Mouse (Mus musculus) embryonic fibroblast, embryonic 13.5 days (primary cell): ENCODE results near the gene Amer1. TPM values are rescaled to one million over a fixed set of nuclear protein-coding genes. Genes with fewer than 3 reads are reported as not detected.
A peak's percentile ranks its signal among the peaks of the same experiment; 100 is the strongest.

Experiments
- H3K27ac ChIP-seq: 2 replicates; pipeline ENCODE4 v1.5.1; 2012; ENCODE audit warnings: low read length, control low read depth, inconsistent platforms; ENCODE audit not compliant: insufficient read depth
- H3K4me1 ChIP-seq: 2 replicates; pipeline ENCODE4 v1.6.1; 2011; ENCODE audit warnings: low read length; ENCODE audit not compliant: control insufficient read depth, insufficient read depth
- H3K4me3 ChIP-seq: 2 replicates; pipeline ENCODE4 v1.5.1; 2011; ENCODE audit warnings: mild to moderate bottlenecking, control low read depth, low read length; ENCODE audit not compliant: insufficient read depth
- CTCF ChIP-seq: IDR thresholded peaks from 2 replicates; pipeline ENCODE4 v1.5.1; 2011; ENCODE audit warnings: mild to moderate bottlenecking, control low read depth, low read length, moderate library complexity, borderline replicate concordance; ENCODE audit not compliant: insufficient read depth
- POLR2A ChIP-seq: IDR thresholded peaks from 2 replicates; pipeline ENCODE4 v1.6.1; 2011; ENCODE audit warnings: low read depth, mild to moderate bottlenecking, control low read depth, low read length, moderate library complexity
- polyA plus RNA-seq: library from polyadenylated mRNA; stranded (reverse); fragments of >200 nt; gene quantifications from 2 replicates; pipeline ENCODE4 v1.2.4, GENCODE M21; 2011; ENCODE audit warnings: low read depth; ENCODE audit not compliant: missing spikeins, insufficient read length

The Amer1 gene
- polyA plus RNA-seq = 7.8 and 12.7 TPM in 2 replicates

- H3K4me3 ChIP-seq = peak within 1 kb of the TSS; percentile 81
- 0 out of 2 replicates have a peak, but pooled peaks cover 2% of the 10 kb centered on the region for H3K4me1 ChIP-seq
- H3K27ac ChIP-seq = peak within 1 kb of the TSS; percentile 77
- TF ChIP-seq POLR2A (no peak), CTCF (no peak)
These were observed at the start of gene Amer1 for GRCm38 (mm10) chrX:95444776-95445111. Amer1 (minus strand) TSS chrX:95444872.

GRCm38 (mm10) chrX:95457166-95457565 is 12.5 kb upstream of the Amer1 start:
- TF ChIP-seq CTCF = no peak
- no peak for TF ChIP-seq POLR2A
- Histone ChIP-seq H3K4me1 (no peaks in the 10 kb centered on the region), H3K4me3 (no peak overlapping the region), H3K27ac (no peak overlapping the region)

GRCm38 (mm10) chrX:95445866-95446265 is 1.2 kb upstream of the Amer1 start:
- Histone ChIP-seq H3K27ac (no peak overlapping the region), H3K4me1 (0 out of 2 replicates have a peak, but pooled peaks cover 2% of the 10 kb centered on the region), H3K4me3 (no peak overlapping the region)
- no peak for TF ChIP-seq POLR2A
- no peak for TF ChIP-seq CTCF

GRCm38 (mm10) chrX:95445141-95445540 is 469 bp upstream of the Amer1 start:
- H3K4me3 ChIP-seq = peak overlapping the region; percentile 57
- H3K4me1 ChIP-seq = 0 out of 2 replicates have a peak, but pooled peaks cover 2% of the 10 kb centered on the region
- TF ChIP-seq POLR2A (peak; percentile 52; the same call in 1 of the 2 replicates), CTCF (no peak)
- H3K27ac ChIP-seq = no peak overlapping the region

- Histone ChIP-seq H3K4me1 (0 out of 2 replicates have a peak, but pooled peaks cover 2% of the 10 kb centered on the region), H3K27ac (peak overlapping the region; percentile 77), H3K4me3 (peak overlapping the region; percentile 81)
- TF ChIP-seq CTCF (no peak), POLR2A (peak; percentile 63; the same call in 1 of the 2 replicates)
These were observed 535 bp downstream of the Amer1 start for GRCm38 (mm10) chrX:95443898-95444775.

- H3K4me3 ChIP-seq = peak overlapping the region; percentile 81
- peak overlapping the region; percentile 77 for H3K27ac ChIP-seq
- TF ChIP-seq CTCF (no peak), POLR2A (no peak)
- 0 out of 2 replicates have a peak, but pooled peaks cover 2% of the 10 kb centered on the region for H3K4me1 ChIP-seq
These were observed 1.3 kb downstream of the Amer1 start for GRCm38 (mm10) chrX:95443390-95443789.

GRCm38 (mm10) chrX:95442261-95442660 is 2.4 kb downstream of the Amer1 start:
- no peak for TF ChIP-seq CTCF
- no peak for TF ChIP-seq POLR2A
- peak overlapping the region; percentile 68 for H3K27ac ChIP-seq
- H3K4me3 ChIP-seq = no peak overlapping the region
- H3K4me1 ChIP-seq = 0 out of 2 replicates have a peak, but pooled peaks cover 2% of the 10 kb centered on the region

GRCm38 (mm10) chrX:95441290-95441689 is 3.4 kb downstream of the Amer1 start:
- Histone ChIP-seq H3K27ac (no peak overlapping the region), H3K4me1 (0 out of 2 replicates have a peak, but pooled peaks cover 2% of the 10 kb centered on the region), H3K4me3 (no peak overlapping the region)
- no peak for TF ChIP-seq POLR2A
- no peak for TF ChIP-seq CTCF

GRCm38 (mm10) chrX:95438491-95438890 is 6.2 kb downstream of the Amer1 start:
- TF ChIP-seq CTCF (no peak), POLR2A (no peak)
- Histone ChIP-seq H3K4me1 (0 out of 2 replicates have a peak, but pooled peaks cover 2% of the 10 kb centered on the region), H3K27ac (no peak overlapping the region), H3K4me3 (no peak overlapping the region)

GRCm38 (mm10) chrX:95437236-95437635 is 7.4 kb downstream of the Amer1 start:
- no peak for TF ChIP-seq CTCF
- no peak for TF ChIP-seq POLR2A
- Histone ChIP-seq H3K27ac (no peak overlapping the region), H3K4me1 (no peaks in the 10 kb centered on the region), H3K4me3 (no peak overlapping the region)
